Mouse (Mus musculus) kidney, embryonic 16.5 days (tissue): ENCODE results near the gene Hoxa1. TPM values are rescaled to one million over a fixed set of nuclear protein-coding genes. Genes with fewer than 3 reads are reported as not detected.

Experiments
- ATAC-seq: fragments of 200-750 bp; cut with Nextera tagmentation; 2 replicates; pipeline ENCODE4 v1.8.0; 2017; ENCODE audit warnings: moderate TSS enrichment; ENCODE audit not compliant: low FRiP score, low TSS enrichment
- H3K27ac ChIP-seq: fragments of 300-500 bp; sonication (generic); 2 replicates; pipeline ENCODE4 v1.5.1; 2014; ENCODE audit warnings: low read length
- H3K27me3 ChIP-seq: fragments of 300-500 bp; sonication (generic); 2 replicates; pipeline ENCODE4 v1.6.1; 2014; ENCODE audit warnings: low read length, control low read depth, mixed read lengths; ENCODE audit not compliant: insufficient read depth
- H3K36me3 ChIP-seq: fragments of 300-500 bp; sonication (generic); 2 replicates; pipeline ENCODE4 v1.6.1; 2014; ENCODE audit warnings: low read length, control low read depth, mixed read lengths; ENCODE audit not compliant: insufficient read depth
- H3K4me1 ChIP-seq: fragments of 300-500 bp; sonication (generic); 2 replicates; pipeline ENCODE4 v1.6.1; 2014; ENCODE audit warnings: low read length, control low read depth, mixed read lengths; ENCODE audit not compliant: insufficient read depth
- H3K4me2 ChIP-seq: fragments of 300-500 bp; sonication (generic); replicated peaks from 2 replicates; pipeline ENCODE4 v1.6.1; 2014; ENCODE audit warnings: low read depth, low read length
- H3K4me3 ChIP-seq: fragments of 300-500 bp; sonication (generic); 2 replicates; pipeline ENCODE4 v1.5.1; 2014; ENCODE audit warnings: mild to moderate bottlenecking, low read length
- H3K9ac ChIP-seq: fragments of 300-500 bp; sonication (generic); replicated peaks from 2 replicates; pipeline ENCODE4 v1.6.1; 2014; ENCODE audit warnings: low read length
- H3K9me3 ChIP-seq: fragments of 300-500 bp; sonication (generic); 2 replicates; pipeline ENCODE4 v1.6.1; 2016; ENCODE audit warnings: low read length, control low read depth
- WGBS: fragments of 180-500 bp; shearing (Covaris S2); extraction: QIAGEN DNeasy Blood & Tissue Kit; methylation state at CpG from one replicate; pipeline ENCODE4 v1.1.7; 2014; 5-methylcytosine and 5-hydroxymethylcytosine counted together
- polyA plus RNA-seq: library from polyadenylated mRNA; unstranded; fragments of >200 nt; fragmentation: Nextera tagmentation; extraction: Ambion mirVana; gene quantifications from 2 replicates; pipeline ENCODE4 v1.2.1, GENCODE M21; 2015

Hoxa1 gene
- polyA plus RNA-seq, 1 experiment from 2014 or later: 0.82 TPM

DNA sequence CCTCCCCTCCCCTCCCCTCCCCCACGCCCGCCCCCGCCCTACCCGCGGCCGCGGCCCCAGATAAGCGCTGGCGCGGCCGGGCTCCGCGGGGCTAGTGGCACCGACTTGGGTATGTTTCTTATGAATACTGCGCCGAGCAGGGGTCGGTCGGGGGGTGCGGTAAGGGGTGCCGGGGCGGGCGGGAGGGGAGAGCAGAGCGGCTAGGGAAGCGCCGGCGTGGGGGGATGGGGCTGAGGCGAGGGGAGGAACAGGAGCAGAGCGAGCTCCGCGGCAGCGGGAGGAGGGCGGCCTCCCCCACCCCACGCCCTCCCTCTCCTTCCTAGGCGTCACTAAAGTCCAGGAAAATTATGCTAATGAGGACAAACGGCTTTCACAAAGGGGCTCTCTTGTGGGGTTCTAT lies 17.7 kb upstream of the Hoxa1 start:
- peak overlapping the region; percentile 89 for H3K9ac ChIP-seq
- peak overlapping the region; percentile 63 for H3K4me3 ChIP-seq
- H3K9me3 ChIP-seq: no peaks in the 10 kb centered on the region
- H3K4me1 ChIP-seq: peaks cover 82% of the 10 kb centered on the region
- WGBS: under 1% methylated on average over 13 of the region's 35 CpGs
- peak overlapping the region; percentile 72 for H3K4me2 ChIP-seq
- H3K36me3 ChIP-seq: no peaks in the 10 kb centered on the region
- peak; percentile 44 for ATAC-seq
- peak overlapping the region; percentile 97 for H3K27ac ChIP-seq
- H3K27me3 ChIP-seq: no peaks in the 10 kb centered on the region

- no peaks in the 10 kb centered on the region for H3K27me3 ChIP-seq
- peak; percentile 55 for ATAC-seq
Observed at GRCm38 (mm10) chr6:52174968-52175751, 17.0 kb upstream of the Hoxa1 start.

GRCm38 (mm10) chr6:52173648-52174047 lies 15.5 kb upstream of the Hoxa1 start:
- peaks cover 81% of the 10 kb centered on the region for H3K4me1 ChIP-seq
- peak overlapping the region; percentile 61; the same call in 1 of the 2 replicates for H3K9ac ChIP-seq

More at GRCm38 (mm10) chr6:52174968-52175751, 17.0 kb upstream of the Hoxa1 start:
- peak overlapping the region; percentile 89 for H3K9ac ChIP-seq
- H3K4me2 ChIP-seq: peak overlapping the region; percentile 72
- H3K9me3 ChIP-seq: no peaks in the 10 kb centered on the region
- WGBS: 2% methylated on average over 41 of the region's 41 CpGs
- peaks cover 82% of the 10 kb centered on the region for H3K4me1 ChIP-seq
- peaks cover 2% of the 10 kb centered on the region; the same call in 1 of the 2 replicates for H3K36me3 ChIP-seq
- peak overlapping the region; percentile 97 for H3K27ac ChIP-seq
- peak overlapping the region; percentile 63 for H3K4me3 ChIP-seq

DNA sequence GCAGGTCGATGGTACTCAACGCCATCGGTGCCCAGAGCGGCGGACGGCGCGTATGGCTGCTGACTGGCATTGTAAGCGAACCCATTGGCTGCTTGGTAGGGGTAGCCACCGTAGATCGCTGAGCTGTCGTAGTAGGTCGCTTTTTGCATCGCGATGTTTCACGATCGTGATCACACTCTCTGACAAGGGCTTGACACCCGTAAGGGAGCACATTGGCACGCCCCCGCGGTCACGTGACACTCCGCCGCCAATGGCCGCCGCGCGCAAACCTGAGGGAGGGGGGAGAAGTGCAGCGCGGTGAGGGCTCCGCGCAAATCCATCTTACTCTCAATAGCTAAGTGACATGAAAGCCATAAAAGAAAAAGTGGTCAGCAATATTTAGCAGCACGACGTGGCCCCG lies 14.4 kb upstream of the Hoxa1 start:
- no peaks in the 10 kb centered on the region for H3K27me3 ChIP-seq
- peak; percentile 40 for ATAC-seq
- 2% methylated on average over 35 of the region's 35 CpGs for WGBS
- H3K4me1 ChIP-seq: peaks cover 83% of the 10 kb centered on the region
- peak overlapping the region; percentile 44 for H3K4me3 ChIP-seq
- H3K4me2 ChIP-seq: peak overlapping the region; percentile 50
- no peaks in the 10 kb centered on the region for H3K9me3 ChIP-seq
- peak overlapping the region; percentile 85 for H3K27ac ChIP-seq
- H3K36me3 ChIP-seq: peaks cover 7% of the 10 kb centered on the region; the same call in 1 of the 2 replicates
- H3K9ac ChIP-seq: peak overlapping the region; percentile 61

More at GRCm38 (mm10) chr6:52173648-52174047, 15.5 kb upstream of the Hoxa1 start:
- Histone ChIP-seq H3K36me3 (peaks cover 7% of the 10 kb centered on the region; the same call in 1 of the 2 replicates), H3K27me3 (no peaks in the 10 kb centered on the region), H3K4me3 (no peak overlapping the region), H3K4me2 (peak overlapping the region; percentile 50), H3K9me3 (no peaks in the 10 kb centered on the region), H3K27ac (peak overlapping the region; percentile 85)
- no peak for ATAC-seq
- 2% methylated on average over 4 of the region's 4 CpGs for WGBS

DNA sequence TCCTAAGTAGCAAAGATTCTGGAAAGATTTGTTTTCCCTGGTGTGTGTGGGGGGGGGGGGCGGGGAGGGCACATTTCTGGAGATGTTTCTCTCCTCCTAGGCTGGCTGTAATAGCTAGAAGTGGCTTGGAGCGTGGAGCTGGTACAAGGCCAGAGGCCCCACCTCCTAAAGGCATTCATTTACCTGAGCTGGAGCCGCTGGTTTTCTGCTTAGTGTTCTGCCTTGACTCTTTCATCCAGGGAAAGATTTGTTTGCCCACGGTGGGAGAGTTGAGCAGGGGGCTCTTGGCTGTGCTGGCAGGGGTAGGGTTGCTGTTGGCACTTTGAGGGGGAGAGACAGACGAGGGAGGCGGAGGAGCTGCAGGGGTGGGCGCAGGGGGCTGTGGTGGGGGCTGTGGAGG lies 13.8 kb upstream of the Hoxa1 start:
- Histone ChIP-seq H3K36me3 (peaks cover 7% of the 10 kb centered on the region; the same call in 1 of the 2 replicates), H3K4me3 (peak overlapping the region; percentile 44), H3K4me1 (peaks cover 88% of the 10 kb centered on the region), H3K27ac (peak overlapping the region; percentile 85), H3K9me3 (no peaks in the 10 kb centered on the region), H3K4me2 (peak overlapping the region; percentile 50), H3K27me3 (no peaks in the 10 kb centered on the region), H3K9ac (peak overlapping the region; percentile 61)
- WGBS: 7% methylated on average over 7 of the region's 7 CpGs
- peak; percentile 13 for ATAC-seq

DNA sequence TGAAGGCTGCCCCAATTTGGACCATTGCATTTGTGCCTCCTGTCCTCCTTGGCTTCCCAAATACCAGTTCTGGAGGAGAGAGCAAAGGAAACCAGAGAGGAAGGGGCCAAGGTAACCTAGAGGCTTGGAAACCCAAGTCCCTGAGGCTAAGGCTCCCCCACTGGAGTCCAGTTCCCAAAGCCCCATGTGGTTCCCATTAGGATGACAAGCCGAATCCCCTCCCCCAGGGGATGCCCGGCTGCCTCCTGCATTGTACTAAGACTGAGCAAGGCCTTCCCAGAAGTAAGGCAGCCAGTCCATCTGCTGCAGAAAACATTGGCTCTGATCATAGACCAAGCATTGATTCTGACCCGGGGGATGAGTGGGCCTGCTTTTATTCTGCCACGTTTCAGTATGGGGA lies 13.2 kb upstream of the Hoxa1 start:
- Histone ChIP-seq H3K36me3 (peaks cover 7% of the 10 kb centered on the region; the same call in 1 of the 2 replicates), H3K9ac (peak overlapping the region; percentile 61; the same call in 1 of the 2 replicates), H3K27ac (peak overlapping the region; percentile 85), H3K4me3 (no peak overlapping the region), H3K4me1 (peaks cover 88% of the 10 kb centered on the region), H3K27me3 (no peaks in the 10 kb centered on the region), H3K9me3 (no peaks in the 10 kb centered on the region), H3K4me2 (peak overlapping the region; percentile 37; the same call in 1 of the 2 replicates)
- 16% methylated on average over 4 of the region's 4 CpGs for WGBS
- no peak for ATAC-seq

DNA sequence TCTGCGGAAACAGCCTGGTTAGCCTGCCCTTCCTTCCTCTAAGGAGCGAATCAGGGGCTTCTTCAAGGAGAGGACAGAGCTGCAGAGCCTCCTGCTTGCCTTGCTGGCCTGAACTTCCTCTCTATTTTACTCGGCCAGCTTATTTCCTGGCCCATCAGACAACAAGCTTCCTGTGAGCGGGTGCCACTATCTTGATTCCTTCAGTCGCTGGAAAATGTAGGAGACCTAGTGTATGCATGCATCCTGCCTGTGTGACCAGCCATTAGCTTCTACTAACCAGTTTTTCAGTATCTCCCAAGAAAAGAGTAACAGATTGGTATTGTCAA lies 12.7 kb upstream of the Hoxa1 start:
- no peak for ATAC-seq
- WGBS: 24% methylated on average over 5 of the region's 5 CpGs
- H3K27me3 ChIP-seq: no peaks in the 10 kb centered on the region
- H3K4me2 ChIP-seq: peak overlapping the region; percentile 37
- peaks cover 7% of the 10 kb centered on the region; the same call in 1 of the 2 replicates for H3K36me3 ChIP-seq
- peak overlapping the region; percentile 55 for H3K9ac ChIP-seq
- peaks cover 90% of the 10 kb centered on the region for H3K4me1 ChIP-seq
- H3K4me3 ChIP-seq: 0 out of 2 replicates have a peak overlapping the region, but pooled peaks have one; percentile 16
- peak overlapping the region; percentile 85 for H3K27ac ChIP-seq
- H3K9me3 ChIP-seq: no peaks in the 10 kb centered on the region

GRCm38 (mm10) chr6:52170166-52170897 lies 12.2 kb upstream of the Hoxa1 start:
- peak; percentile 29 for ATAC-seq
- peaks cover 95% of the 10 kb centered on the region for H3K4me1 ChIP-seq
- 16% methylated on average over 40 of the region's 40 CpGs for WGBS

GRCm38 (mm10) chr6:52169499-52170165 lies 11.5 kb upstream of the Hoxa1 start:
- ATAC-seq: no peak
- Histone ChIP-seq H3K9me3 (no peaks in the 10 kb centered on the region), H3K4me1 (peaks cover 95% of the 10 kb centered on the region), H3K27me3 (no peaks in the 10 kb centered on the region), H3K9ac (peak overlapping the region; percentile 55), H3K36me3 (peaks cover 7% of the 10 kb centered on the region; the same call in 1 of the 2 replicates), H3K4me3 (peak overlapping the region; percentile 8; the same call in 1 of the 2 replicates), H3K27ac (peak overlapping the region; percentile 85), H3K4me2 (peak overlapping the region; percentile 37)
- 32% methylated on average over 16 of the region's 16 CpGs for WGBS

More at GRCm38 (mm10) chr6:52170166-52170897, 12.2 kb upstream of the Hoxa1 start:
- Histone ChIP-seq H3K9me3 (no peaks in the 10 kb centered on the region), H3K4me3 (peak overlapping the region; percentile 16), H3K36me3 (peaks cover 7% of the 10 kb centered on the region; the same call in 1 of the 2 replicates), H3K9ac (peak overlapping the region; percentile 55), H3K27ac (peak overlapping the region; percentile 85), H3K27me3 (no peaks in the 10 kb centered on the region), H3K4me2 (peak overlapping the region; percentile 37)
